Mouse (Mus musculus) ovary, adult 10 weeks (tissue): Measurements from ENCODE around the gene BC051142. TPM values are rescaled to one million over a fixed set of nuclear protein-coding genes. Genes with fewer than 3 reads are reported as not detected.

Experiments
- polyA plus RNA-seq: library from polyadenylated mRNA; stranded (reverse); fragments of 350-450 nt; fragmentation: Illumina TruSeq; extraction: RNeasy Lipid Tissue Mini Kit (QIAGEN cat#74804); gene quantifications from one replicate; pipeline ENCODE4 v1.2.3, GENCODE M21; 2014

BC051142 gene
- polyA plus RNA-seq, result 1.8 TPM

DNA sequence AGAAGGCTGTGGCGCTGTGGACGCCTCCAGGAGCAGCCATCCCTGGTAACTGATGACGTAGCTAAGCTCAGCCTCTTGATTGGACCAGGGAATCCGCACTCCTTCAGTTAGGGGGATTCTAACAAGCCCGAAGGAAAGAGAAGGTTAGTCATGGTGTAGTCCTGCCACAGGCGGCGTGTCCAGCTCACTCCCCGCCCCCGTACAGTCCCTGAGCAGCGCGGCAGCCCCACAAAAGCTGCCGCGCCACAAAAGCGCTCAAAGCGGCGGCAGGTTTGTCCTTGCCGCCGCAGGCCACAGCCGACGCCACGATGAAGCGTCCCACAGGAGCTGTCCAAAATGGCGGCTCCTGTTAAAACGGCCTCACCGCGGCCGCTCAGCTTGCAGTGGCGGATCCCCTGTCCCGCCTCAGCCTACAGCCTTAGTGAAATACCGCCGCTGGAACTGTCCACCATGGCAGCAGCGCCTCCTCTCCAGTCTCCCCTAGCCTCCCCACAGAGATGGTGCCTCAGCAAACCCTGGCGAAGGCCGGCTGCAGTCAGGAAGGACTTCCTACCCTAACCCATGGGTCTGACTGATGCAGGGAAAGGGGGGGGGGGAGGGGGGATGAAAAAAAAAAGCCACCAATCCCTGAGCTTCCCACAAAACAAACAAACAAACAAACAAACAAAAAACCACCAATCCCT is at the start of gene BC051142:
Gene BC051142 (plus strand): TSS at position 110 of the 683 bp plus-strand sequence.

DNA sequence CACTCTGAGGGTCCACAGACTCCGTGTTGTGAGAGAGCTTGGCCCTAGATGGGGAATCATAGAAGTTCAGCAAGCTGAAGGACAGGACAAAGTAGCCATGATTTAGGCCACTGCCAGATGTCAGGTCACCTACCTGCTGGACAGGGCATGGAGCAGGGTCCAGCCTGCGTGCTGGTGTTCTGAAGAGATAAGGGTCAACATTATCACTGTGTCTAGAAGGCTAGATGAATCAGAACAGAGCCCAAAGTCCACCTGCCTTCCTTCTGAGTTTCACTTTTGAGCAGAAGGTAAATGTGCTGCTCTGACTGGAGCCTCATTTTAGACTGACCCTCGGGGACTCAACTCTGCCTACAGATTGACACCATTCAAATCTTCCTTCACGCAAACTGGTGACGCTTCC is 44.1 kb upstream of the BC051142 start, which contains the start of gene Btnl2:
Gene Btnl2 (plus strand): TSS at position 284 of the 400 bp plus-strand sequence.

GRCm38 (mm10) chr17:34376847-34377246 is 21.8 kb upstream of the BC051142 start, which contains the start of gene Btnl1:
Btnl1 (plus strand) TSS chr17:34377132.

DNA sequence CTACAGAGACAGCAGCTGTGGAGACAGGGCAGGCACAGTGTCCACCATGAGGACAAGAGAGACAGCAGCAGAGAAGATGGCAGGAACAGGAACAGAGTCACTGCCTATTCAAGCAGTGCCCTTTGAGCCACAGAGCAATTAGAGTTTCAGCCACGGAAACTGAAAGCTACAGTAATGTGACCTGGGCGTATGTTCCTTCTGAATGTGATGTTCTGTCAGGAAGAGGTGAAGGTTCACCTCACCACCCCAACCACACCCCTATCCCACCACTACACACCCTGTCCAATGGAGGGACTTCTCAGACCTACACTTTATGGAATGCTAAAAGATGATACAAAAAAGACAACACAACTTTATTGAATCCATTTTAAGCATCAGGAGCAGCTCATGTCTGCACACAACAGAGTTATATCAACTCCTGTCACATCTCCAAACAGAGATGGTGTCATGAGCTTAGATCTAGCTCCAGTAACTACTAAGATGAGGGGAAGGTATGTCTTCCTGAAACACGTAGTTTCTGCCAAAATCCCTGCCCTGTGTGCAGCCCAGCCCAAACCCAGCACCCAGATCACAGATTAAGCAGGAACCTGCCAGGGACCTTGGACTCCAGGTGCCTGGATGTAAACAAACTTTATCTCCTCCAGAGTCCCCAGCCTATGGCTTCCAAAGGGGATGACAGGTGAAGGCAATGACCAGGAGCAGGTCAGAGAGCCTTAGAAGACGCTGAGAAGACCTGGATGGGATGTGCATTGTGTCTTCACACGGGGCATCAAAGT is 78.8 kb downstream of the BC051142 start, which contains the start of gene Btnl4:
Gene Btnl4 (minus strand): TSS at position 81 of the 776 bp plus-strand sequence.

Other genes starting within 250 kb of the BC051142 start
- 5.0 TPM for gene H2-DMb1, start 245.7 kb upstream of the BC051142 start, polyA plus RNA-seq
- gene Tap1, start 211.3 kb upstream of the BC051142 start, polyA plus RNA-seq, result 2.4 TPM
- 2.2 TPM for gene Psmb9, start 211.1 kb upstream of the BC051142 start, polyA plus RNA-seq
- gene Psmb8, start 201.1 kb upstream of the BC051142 start, polyA plus RNA-seq, result 0.83 TPM
- not detected for gene Tap2, start 195.3 kb upstream of the BC051142 start, polyA plus RNA-seq
- gene H2-Ob, start 159.9 kb upstream of the BC051142 start, polyA plus RNA-seq, result 3.7 TPM
- 33.0 TPM for gene H2-Ab1, start 141.1 kb upstream of the BC051142 start, polyA plus RNA-seq
- gene H2-Aa, start 111.0 kb upstream of the BC051142 start, polyA plus RNA-seq, result 106 TPM
- 4.0 TPM for gene H2-Eb1, start 93.0 kb upstream of the BC051142 start, polyA plus RNA-seq
- gene H2-Eb2, start 73.2 kb upstream of the BC051142 start, polyA plus RNA-seq, result 0.17 TPM
- gene Btnl2, start 44.0 kb upstream of the BC051142 start, polyA plus RNA-seq, result 0.97 TPM
- gene Btnl1, start 21.7 kb upstream of the BC051142 start, polyA plus RNA-seq, result 0.20 TPM
- gene Btnl4, start 78.5 kb downstream of the BC051142 start, polyA plus RNA-seq, result not detected
- gene Btnl6, start 118.5 kb downstream of the BC051142 start, polyA plus RNA-seq, result not detected
- gene Notch4, start 165.4 kb downstream of the BC051142 start, polyA plus RNA-seq, result 0.40 TPM
- 1.7 TPM for gene Gpsm3, start 191.0 kb downstream of the BC051142 start, polyA plus RNA-seq
- gene Pbx2, start 192.4 kb downstream of the BC051142 start, polyA plus RNA-seq, result 26.5 TPM
- gene Ager, start 199.0 kb downstream of the BC051142 start, polyA plus RNA-seq, result not detected
- 35.5 TPM for gene Rnf5, start 204.9 kb downstream of the BC051142 start, polyA plus RNA-seq
- 1.9 TPM for gene Agpat1, start 205.4 kb downstream of the BC051142 start, polyA plus RNA-seq
- gene Egfl8, start 217.2 kb downstream of the BC051142 start, polyA plus RNA-seq, result 0.66 TPM
- gene Ppt2, start 229.7 kb downstream of the BC051142 start, polyA plus RNA-seq, result 3.4 TPM
- gene Prrt1, start 230.7 kb downstream of the BC051142 start, polyA plus RNA-seq, result 1.5 TPM
- 9.4 TPM for gene Fkbpl, start 245.9 kb downstream of the BC051142 start, polyA plus RNA-seq
- gene Atf6b, start 248.3 kb downstream of the BC051142 start, polyA plus RNA-seq, result 2.5 TPM